Mouse (Mus musculus) hindlimb bud, embryonic 11.5 days (tissue): Measurements from ENCODE around the gene Gm3233.
"Not testable (repeated sequence)": the region's sequence is repeated elsewhere in the genome, so short reads cannot be mapped to it uniquely, and the experiment has no call there.

Experiments
- DNase-seq: peaks from one replicate; pipeline ENCODE4 v3.0.0-alpha.2; 2012; ENCODE audit warnings: low read depth, low spot score; ENCODE audit errors: extremely low spot score

Gene Gm3233

DNA sequence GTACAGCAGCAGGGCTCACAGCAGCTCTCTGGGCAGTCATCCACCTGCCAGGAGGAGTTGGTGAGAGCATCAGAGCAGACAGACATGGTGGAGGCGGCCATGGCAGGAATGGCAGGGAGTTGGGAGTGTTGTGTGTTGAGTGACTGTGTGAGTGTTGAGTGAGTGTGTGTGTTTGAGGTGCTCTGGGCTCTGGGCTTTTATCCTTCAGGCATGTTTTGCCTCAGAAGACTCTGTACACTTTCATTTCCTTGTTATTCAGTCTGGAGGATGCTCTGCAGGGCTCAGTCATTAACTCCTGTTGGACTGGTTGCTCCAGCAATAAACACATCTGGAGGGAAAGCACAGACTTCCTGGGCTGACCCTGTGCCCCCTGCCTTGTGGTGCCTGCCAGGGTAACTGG lies at the start of gene Gm3233:
Gm3233 (minus strand) TSS at position 101 of the 400 bp plus-strand sequence.
- DNase-seq = not testable (repeated sequence)

DNA sequence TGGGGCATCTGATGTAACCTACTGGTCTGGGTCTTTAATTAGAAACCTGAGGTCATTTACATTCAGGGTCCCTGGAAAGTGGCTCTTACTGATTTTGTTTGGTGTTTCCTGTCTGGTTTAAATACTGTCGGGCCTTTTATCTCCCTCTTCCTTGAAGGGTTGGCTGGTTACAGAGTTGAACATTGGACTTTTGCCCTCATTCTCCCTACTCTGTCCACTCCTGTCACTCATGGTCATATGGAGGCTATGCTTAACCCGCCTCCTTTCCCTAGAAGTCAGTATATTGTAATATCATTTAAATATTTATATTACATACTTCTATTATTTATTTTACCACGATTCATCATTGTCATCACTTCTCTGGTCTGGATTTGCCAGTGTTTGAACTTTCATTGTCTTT lies 44.6 kb upstream of the Gm3233 start:
- DNase-seq = no peak

DNA sequence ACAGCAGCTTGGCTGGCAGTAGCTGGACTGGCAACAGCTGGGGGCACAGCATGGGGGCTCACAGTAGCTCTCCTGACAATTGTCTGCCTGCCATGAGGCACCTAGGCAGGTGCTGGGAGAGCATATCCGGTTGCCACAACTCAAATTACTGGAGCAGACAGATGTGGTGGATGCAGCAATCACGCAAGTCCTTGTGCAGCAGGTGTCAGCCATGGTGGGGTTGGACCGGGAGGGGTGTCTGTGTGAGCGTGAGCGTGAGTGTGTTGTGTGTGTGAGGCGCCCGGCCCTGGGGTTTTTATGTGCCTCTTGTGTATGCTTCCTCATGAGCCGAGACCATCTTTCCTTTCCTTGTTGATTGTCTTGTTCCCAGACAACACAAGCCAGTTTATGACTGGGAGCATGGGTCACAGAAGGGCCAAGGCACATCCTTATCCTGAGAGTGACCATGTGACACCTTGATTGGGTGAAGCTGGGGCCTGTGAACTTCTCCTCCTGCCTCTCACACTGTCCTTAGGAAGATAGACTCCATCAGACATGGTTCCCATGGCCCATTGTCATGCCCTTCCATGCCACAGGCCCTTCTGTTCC lies 39.5 kb upstream of the Gm3233 start, which contains the start of gene Gm19668:
Gm19668 (minus strand) TSS at position 213 of the 588 bp plus-strand sequence.
- no peak for DNase-seq

DNA sequence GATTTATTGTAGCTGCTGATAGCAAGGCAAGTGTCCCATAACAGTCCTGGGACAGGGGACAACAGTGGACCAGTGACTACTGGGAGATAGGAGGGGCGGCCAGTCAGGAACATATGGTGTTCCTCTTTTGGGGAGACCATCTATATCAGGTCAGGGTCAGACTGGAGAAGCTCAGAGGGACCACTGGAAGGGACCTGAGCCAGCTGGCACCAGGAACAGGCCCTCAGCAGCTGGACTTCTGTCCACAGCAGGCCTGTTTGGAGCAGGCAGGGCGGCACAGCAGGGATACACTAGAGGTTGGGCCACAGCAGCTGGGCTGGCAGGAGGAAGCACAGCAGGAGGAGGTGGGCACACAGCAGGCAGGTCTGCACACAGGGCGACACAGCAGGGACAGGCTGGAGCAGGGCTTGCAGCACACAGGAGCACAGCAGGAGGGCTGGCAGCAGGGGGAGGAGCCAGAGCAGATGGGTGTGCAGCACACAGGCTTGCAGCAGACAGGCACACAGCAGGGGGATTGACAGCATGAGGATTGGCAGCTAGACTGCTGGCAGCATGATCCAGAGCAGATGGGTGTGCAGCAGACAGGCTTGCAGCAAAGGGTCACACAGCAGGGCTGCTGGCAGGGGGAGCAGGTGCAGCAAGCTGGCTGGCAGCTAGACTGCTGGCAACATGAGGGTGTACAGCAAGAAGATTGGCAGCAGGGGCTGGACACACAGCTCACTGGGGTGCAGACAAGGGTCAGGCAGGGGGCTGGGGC lies 38.9 kb upstream of the Gm3233 start:
- not testable (repeated sequence) for DNase-seq

DNA sequence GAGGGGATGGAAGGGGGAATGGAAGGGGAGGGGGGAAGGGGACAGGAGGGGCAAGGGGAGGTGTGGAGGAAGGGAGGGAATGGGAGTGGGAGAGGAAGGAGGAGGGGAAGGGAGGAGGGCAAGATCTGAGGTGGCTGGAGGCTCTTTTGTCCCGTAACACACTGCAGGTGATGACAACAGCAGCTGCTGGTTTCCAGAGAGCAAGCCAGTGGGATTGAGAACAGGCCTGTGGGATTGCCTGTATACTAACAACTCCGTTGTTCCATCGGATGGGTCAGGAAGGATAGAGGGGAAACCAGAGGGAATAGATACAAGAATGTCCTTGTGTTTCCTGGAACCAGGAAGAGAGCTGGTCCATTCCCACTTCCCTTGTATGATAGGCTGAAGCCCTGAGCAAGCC lies 38.2 kb upstream of the Gm3233 start:
- no peak for DNase-seq

DNA sequence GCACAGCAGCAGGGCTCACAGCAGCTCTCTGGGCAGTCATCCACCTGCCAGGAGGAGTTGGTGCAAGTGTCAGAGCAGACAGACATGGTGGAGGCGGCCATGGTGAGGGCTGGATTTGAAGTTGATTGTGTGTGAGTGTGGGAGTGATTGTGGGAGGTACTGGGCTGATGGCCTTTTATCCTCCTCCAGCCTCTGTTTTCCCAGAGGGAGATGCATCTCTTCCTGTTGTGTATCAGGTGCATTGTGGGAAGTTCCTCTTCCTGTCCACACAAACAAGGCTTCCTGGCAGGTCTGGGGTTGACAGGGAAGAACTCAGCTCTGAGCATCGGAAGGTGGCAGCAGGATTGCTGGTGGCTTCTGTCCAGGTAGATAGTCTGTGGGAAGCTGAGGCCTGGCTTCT lies 35.5 kb upstream of the Gm3233 start, which contains the start of gene Gm9639:
Gm9639 (minus strand) TSS at position 101 of the 400 bp plus-strand sequence.
- DNase-seq = no peak

DNA sequence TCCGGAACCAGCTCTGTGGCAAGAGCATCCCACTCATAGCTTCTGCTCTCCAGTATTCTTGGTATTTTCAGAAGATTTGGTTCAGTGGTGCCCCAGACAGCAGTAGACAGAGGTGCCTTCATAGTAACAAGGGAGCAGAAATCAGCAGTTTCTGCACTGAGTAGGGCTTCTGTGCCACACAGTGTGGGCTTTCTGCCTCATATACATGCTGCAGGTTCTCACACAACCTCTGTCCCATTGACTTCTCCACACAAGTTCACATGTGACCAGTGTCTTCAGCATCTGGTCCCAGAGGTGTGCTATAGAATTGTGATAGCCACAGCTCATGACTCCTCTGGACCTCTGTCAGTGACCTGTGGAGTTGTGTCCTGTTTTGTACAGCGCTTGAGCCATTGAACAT lies 29.1 kb upstream of the Gm3233 start:
- DNase-seq = no peak

DNA sequence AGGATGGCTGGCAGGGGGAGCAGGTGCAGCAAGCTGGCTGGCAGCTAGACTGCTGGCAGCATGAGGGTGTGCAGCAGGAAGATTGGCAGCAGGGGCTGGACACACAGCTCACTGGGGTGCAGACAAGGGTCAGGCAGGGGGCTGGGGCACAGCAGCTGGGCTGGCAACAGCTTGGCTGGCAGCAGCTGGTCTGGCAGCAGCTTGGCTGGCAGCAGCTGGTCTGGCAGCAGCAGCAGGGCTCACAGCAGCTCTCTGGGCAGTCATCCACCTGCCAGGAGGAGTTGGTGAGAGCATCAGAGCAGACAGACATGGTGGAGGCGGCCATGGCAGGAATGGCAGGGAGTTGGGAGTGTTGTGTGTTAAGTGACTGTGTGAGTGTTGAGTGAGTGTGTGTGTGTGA lies 28.4 kb upstream of the Gm3233 start, which contains the start of gene Gm7137:
Gm7137 (minus strand) TSS at position 325 of the 400 bp plus-strand sequence.
- not testable (repeated sequence) for DNase-seq

DNA sequence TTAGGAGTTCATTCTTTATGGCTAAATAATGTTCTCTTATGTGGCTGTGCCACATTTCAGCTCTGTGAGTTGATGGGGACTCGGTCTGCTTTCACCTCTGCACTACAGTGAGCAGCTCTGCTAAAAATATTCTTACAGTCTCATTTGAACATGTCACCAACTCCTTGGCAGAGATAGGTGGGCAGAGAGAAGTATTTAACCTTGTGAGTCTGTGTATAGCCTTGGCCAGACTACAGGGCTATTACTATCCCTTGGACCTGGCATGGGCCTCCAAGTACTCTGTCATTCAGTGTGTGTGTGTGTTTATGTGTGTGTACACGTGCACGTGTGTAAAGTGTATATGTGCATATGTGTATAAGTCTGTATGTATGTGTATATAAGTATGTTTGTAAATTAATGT lies 23.9 kb upstream of the Gm3233 start:
- DNase-seq = not testable (repeated sequence)

DNA sequence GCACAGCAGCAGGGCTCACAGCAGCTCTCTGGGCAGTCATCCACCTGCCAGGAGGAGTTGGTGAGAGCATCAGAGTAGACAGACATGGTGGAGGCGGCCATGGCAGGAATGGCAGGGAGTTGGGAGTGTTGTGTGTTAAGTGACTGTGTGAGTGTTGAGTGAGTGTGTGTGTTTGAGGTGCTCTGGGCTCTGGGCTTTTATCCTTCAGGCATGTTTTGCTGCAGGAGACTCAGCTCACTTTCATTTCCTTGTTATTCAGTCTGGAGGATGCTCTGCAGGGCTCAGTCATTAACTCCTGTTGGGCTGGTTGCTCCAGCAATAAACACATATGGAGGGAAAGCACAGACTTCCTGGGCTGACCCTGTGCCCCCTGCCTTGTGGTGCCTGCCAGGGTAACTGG lies 23.0 kb upstream of the Gm3233 start, which contains the start of gene Gm3250:
Gm3250 (minus strand) TSS at position 101 of the 400 bp plus-strand sequence.
- DNase-seq = not testable (repeated sequence)

DNA sequence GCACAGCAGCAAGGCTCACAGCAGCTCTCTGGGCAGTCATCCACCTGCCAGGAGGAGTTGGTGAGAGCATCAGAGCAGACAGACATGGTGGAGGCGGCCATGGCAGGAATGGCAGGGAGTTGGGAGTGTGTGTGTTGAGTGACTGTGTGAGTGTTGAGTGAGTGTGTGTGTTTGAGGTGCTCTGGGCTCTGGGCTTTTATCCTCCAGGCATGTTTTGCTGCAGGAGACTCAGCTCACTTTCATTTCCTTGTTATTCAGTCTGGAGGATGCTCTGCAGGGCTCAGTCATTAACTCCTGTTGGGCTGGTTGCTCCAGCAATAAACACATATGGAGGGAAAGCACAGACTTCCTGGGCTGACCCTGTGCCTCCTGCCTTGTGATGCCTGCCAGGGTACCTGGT lies 17.4 kb upstream of the Gm3233 start, which contains the start of gene Gm7138:
Gm7138 (minus strand) TSS at position 101 of the 400 bp plus-strand sequence.
- not testable (repeated sequence) for DNase-seq

DNA sequence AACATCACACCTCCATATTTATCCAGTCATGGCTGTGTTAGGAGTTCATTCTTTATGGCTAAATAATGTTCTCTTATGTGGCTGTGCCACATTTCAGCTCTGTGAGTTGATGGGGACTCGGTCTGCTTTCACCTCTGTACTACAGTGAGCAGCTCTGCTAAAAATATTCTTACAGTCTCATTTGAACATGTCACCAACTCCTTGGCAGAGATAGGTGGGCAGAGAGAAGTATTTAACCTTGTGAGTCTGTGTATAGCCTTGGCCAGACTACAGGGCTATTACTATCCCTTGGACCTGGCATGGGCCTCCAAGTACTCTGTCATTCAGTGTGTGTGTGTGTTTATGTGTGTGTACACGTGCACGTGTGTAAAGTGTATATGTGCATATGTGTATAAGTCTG lies 12.7 kb upstream of the Gm3233 start:
- DNase-seq = not testable (repeated sequence)

DNA sequence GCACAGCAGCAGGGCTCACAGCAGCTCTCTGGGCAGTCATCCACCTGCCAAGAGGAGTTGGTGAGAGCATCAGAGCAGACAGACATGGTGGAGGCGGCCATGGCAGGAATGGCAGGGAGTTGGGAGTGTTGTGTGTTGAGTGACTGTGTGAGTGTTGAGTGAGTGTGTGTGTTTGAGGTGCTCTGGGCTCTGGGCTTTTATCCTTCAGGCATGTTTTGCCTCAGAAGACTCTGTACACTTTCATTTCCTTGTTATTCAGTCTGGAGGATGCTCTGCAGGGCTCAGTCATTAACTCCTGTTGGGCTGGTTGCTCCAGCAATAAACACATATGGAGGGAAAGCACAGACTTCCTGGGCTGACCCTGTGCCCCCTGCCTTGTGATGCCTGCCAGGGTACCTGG lies 11.7 kb upstream of the Gm3233 start, which contains the start of gene Gm3238:
Gm3238 (minus strand) TSS at position 101 of the 400 bp plus-strand sequence.
- not testable (repeated sequence) for DNase-seq

DNA sequence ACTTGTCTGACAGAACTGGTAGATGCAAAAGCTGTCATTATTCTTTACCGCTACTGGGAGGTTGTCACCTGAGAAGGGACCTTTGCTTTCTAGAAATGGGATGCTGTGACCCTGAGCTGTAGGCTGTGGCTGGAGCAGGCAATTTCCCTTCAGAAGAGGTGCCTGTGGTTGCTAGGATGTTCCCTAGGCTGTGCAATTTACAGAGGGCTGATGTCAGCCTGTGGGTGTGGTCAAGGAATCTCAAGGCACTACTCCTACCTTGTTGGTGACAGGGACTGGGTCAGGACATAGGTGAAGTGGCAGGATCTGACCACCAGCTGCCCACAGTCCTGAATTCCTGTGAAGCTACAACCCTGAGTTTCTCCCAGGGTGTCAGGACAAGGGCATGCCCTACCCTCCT lies 10.2 kb upstream of the Gm3233 start:
- no peak for DNase-seq

DNA sequence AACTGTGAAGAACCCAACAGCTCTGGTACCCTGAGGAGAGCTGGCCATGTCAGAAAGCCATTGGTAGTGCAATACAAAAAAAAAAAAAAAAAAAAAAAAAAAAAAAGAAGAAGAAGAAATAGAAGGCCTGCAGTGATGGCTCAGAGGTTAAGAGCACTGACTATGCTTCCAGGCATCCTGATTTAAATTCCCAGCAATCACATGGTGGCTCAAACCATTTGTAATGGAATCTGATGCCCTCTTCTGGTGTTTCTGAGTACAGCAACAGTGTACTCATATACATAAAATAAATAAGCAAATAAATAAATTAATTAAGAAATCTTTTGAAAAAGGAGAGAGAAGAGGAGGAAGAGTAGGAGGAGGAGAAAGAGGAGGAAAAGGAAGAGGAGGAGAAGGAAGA lies 6.0 kb downstream of the Gm3233 start:
- no peak for DNase-seq

DNA sequence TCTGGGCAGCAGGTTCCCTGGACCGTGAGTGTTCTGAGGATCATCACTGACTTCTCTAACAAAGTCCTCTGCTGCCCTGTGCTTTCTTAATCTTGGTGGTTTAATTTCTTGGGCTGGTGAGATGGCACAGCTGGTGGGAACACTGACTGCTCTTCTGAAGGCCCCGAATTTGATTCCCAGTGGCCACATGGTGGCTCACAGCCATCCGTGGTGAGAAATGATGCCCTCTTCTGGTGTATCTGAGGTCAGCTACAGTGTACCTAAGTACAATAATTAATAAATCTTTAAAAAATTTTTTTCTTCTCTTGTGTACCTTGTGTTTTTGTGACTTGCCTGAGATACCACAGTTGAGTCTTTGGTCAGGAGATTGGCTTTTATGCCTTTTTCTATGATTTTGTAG lies 7.2 kb downstream of the Gm3233 start:
- DNase-seq = not testable (repeated sequence)

DNA sequence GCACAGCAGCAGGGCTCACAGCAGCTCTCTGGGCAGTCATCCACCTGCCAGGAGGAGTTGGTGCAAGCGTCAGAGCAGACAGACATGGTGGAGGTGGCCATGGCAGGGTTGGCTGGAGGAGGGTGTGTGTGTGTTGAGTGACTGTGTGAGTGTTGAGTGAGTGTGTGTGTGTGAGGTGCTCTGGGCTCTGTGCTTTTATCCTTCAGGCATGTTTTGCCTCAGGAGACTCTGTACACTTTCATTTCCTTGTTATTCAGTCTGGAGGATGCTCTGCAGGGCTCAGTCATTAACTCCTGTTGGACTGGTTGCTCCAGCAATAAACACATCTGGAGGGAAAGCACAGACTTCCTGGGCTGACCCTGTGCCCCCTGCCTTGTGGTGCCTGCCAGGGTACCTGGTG lies 8.2 kb downstream of the Gm3233 start, which contains the start of gene Gm9736:
Gm9736 (minus strand) TSS at position 101 of the 400 bp plus-strand sequence.
- not testable (repeated sequence) for DNase-seq

DNA sequence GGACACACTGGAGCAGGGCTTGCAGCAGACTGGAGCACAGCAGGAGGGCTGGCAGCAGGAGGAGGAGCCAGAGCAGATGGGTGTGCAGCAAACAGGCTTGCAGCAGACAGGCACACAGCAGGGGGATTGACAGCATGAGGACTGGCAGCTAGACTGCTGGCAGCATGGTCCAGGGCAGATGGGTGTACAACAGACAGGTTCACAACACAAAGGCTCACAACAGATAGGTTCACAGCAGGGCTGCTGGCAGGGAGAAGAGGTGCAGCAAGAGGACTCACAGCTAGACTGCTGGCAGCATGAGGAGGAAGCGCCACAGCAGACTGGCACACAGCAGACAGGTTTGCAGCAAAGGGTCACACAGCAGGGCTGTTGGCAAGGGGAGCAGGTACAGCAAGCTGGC lies 8.8 kb downstream of the Gm3233 start:
- DNase-seq = not testable (repeated sequence)

DNA sequence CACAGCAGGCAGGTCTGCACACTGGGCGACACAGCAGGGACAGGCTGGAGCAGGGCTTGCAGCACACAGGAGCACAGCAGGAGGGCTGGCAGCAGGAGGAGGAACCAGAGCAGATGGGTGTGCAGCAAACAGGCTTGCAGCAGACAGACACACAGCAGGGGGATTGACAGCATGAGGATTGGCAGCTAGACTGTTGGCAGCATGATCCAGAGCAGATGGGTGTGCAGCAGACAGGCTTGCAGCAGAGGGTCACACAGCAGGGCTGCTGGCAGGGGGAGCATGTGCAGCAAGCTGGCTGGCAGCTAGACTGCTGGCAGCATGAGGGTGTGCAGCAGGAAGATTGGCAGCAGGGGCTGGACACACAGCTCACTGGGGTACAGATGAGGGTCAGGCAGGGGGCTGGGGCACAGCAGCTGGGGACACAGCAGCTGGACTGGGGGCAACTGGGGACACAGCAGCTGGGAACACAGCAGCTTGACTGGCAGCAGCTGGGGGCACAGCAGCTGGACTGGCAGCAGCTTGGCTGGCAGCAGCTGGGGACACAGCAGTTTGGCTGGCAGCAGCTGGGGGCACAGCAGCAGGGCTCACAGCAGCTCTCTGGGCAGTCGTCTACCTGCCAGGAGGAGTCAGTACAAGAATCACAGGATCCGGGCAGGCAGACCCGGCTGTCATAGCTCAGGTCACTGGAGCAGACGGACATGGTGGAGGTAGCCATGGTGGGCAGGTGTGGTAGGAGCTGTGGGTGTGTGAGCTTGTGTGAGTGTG lies 17.4 kb downstream of the Gm3233 start, which contains the start of gene Gm18596:
Gm18596 (minus strand) TSS at position 715 of the 765 bp plus-strand sequence.
- DNase-seq = not testable (repeated sequence)

DNA sequence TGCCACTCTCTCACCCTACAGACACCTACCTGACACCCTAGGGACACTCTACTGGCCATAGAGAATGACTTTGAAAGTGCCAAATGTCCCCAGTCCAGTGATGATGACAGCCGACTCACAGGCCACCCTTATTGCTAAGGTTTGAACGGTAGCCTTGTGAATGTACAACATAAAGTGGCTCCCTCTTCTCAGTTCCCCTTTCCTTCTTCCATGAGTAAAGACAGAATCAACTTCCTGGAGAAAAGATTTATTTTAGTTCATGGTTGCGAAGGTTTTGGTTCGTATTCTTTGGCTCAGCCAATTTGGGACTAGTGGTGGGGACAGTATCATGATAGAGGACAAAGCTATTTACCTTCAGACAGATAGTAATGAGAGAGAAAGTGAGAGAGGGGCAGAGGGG lies 20.6 kb downstream of the Gm3233 start:
- DNase-seq = no peak

DNA sequence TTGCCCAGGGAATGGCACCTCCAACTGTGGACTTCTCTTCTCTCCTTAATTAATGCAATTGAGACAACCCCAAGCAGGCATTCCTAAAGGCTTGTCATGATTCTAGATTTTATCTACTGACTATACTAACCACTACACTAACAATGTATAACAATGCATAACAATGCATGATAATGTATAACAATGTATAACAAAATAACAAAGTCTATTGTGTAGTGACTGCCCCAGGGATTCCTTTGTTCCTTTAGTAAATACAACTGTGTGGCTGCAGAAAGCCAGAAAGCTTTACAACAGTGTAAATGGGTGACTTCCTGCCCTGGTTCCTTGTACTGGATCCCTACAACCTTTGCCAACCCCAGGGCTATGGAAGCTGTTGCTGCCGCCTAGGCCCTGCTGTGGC lies 23.6 kb downstream of the Gm3233 start:
- no peak for DNase-seq
